Mouse (Mus musculus) E14TG2a.4 (cell line): ENCODE results near the gene Eri2.

Experiments
- CTCF ChIP-seq: conservative IDR thresholded peaks from 2 replicates; pipeline ENCODE4 v1.5.1; 2014; ENCODE audit warnings: low read length
- NANOG ChIP-seq: IDR thresholded peaks from 2 replicates; pipeline ENCODE4 v1.6.1; 2014; ENCODE audit warnings: borderline replicate concordance, low read length, mixed read lengths
- POU5F1 ChIP-seq: IDR thresholded peaks from 2 replicates; pipeline ENCODE4 v1.6.1; 2014; ENCODE audit warnings: low read length, borderline replicate concordance

DNA sequence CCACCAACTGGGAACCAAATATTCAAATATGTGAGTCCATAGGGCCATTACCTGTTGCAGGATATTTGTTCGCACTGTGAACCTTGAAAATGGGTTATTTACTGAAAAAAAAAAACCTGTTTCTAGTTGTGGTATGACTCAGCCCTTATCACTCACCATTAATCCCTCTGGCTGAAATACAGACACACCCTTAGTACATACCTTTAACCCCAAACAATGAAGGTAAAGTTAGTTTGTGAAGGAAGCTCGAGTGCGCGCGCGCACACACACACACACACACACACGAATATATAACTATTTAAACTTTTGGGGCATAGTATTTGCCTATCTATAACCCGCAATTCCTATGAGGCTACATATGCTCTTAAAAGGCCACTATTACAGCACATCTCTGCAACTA is 24.0 kb downstream of the Eri2 start:
- TF ChIP-seq CTCF (no peak), POU5F1 (no peak), NANOG (no peak)
